Mouse (Mus musculus) myocyte (in vitro differentiated cells): ENCODE results near the gene Tmod2. TPM values are rescaled to one million over a fixed set of nuclear protein-coding genes. Genes with fewer than 3 reads are reported as not detected.
"Not testable (repeated sequence)": the region's sequence is repeated elsewhere in the genome, so short reads cannot be mapped to it uniquely, and the experiment has no call there.

Experiments used
- H3K27me3 ChIP-seq: one replicate; pipeline ENCODE4 v1.6.1; 2011; ENCODE audit not compliant: control insufficient read depth, insufficient read depth, insufficient read length
- H3K36me3 ChIP-seq: one replicate; pipeline ENCODE4 v1.6.1; 2011; ENCODE audit not compliant: control insufficient read depth, insufficient read depth
- H3K4me2 ChIP-seq: one replicate; pipeline ENCODE4 v1.6.1; 2011; ENCODE audit warnings: low read depth, control low read depth
- H3K4me3 ChIP-seq: one replicate; pipeline ENCODE4 v1.5.1; 2011; ENCODE audit warnings: mild to moderate bottlenecking, control low read depth, moderate library complexity
- H3K79me2 ChIP-seq: one replicate; pipeline ENCODE4 v1.6.1; 2011; ENCODE audit not compliant: control insufficient read depth, insufficient read depth
- H3ac ChIP-seq: one replicate; pipeline ENCODE4 v1.6.1; 2011; ENCODE audit not compliant: control insufficient read depth, insufficient read length
- CEBPB ChIP-seq: IDR thresholded peaks from 2 replicates; pipeline ENCODE4 v1.6.1; 2011; ENCODE audit warnings: mild to moderate bottlenecking, moderate library complexity; ENCODE audit not compliant: poor library complexity, insufficient read depth, severe bottlenecking
- E2F4 ChIP-seq: IDR thresholded peaks from one replicate; pipeline ENCODE4 v1.6.1; 2011; ENCODE audit warnings: mild to moderate bottlenecking, control low read depth, moderate library complexity; ENCODE audit not compliant: insufficient read depth
- MAX ChIP-seq: IDR thresholded peaks from one replicate; pipeline ENCODE4 v1.6.1; 2011; ENCODE audit warnings: low read depth, mild to moderate bottlenecking, control low read depth
- MYOD1 ChIP-seq, 3 experiments: IDR thresholded peaks; one replicate each; pipeline ENCODE4 v1.6.1; 2011; ENCODE audit warnings: control low read depth in 2 of 3, low read depth in 2 of 3, mild to moderate bottlenecking in 2 of 3, moderate library complexity in 1 of 3; ENCODE audit not compliant: insufficient read length in 2 of 3, control insufficient read depth in 1 of 3
- MYOG ChIP-seq, 3 experiments: IDR thresholded peaks; one replicate each; pipeline ENCODE4 v1.6.1; 2011; ENCODE audit warnings: control low read depth in 2 of 3, low read depth in 2 of 3, mild to moderate bottlenecking in 2 of 3; ENCODE audit not compliant: insufficient read length in 2 of 3, control insufficient read depth in 1 of 3, insufficient read depth in 1 of 3
- POLR2A ChIP-seq: IDR thresholded peaks from one replicate; pipeline ENCODE4 v1.6.1; 2011; ENCODE audit warnings: low read depth, mild to moderate bottlenecking, control low read depth, moderate library complexity; ENCODE audit not compliant: insufficient read length
- POLR2AphosphoS2 ChIP-seq: IDR thresholded peaks from one replicate; pipeline ENCODE4 v1.6.1; 2011; ENCODE audit warnings: low read depth, control low read depth; ENCODE audit not compliant: insufficient read length
- REST ChIP-seq: IDR thresholded peaks from one replicate; pipeline ENCODE4 v1.6.1; 2011; ENCODE audit warnings: mild to moderate bottlenecking, control low read depth, moderate library complexity; ENCODE audit not compliant: insufficient read depth, insufficient read length
- SRF ChIP-seq: IDR thresholded peaks from one replicate; pipeline ENCODE4 v1.6.1; 2011; ENCODE audit warnings: low read depth; ENCODE audit not compliant: control insufficient read depth, insufficient read length
- TCF12 ChIP-seq: IDR thresholded peaks from one replicate; pipeline ENCODE4 v1.6.1; 2011; ENCODE audit warnings: mild to moderate bottlenecking, control low read depth; ENCODE audit not compliant: poor library complexity, insufficient read depth, severe bottlenecking
- TCF3 ChIP-seq: IDR thresholded peaks from one replicate; pipeline ENCODE4 v1.6.1; 2011; ENCODE audit warnings: low read depth, control low read depth; ENCODE audit not compliant: insufficient read length
- USF1 ChIP-seq: IDR thresholded peaks from one replicate; pipeline ENCODE4 v1.6.1; 2011; ENCODE audit warnings: low read depth, mild to moderate bottlenecking, control low read depth, moderate library complexity
- polyA plus RNA-seq: library from polyadenylated mRNA; unstranded; fragments of >200 nt; fragmentation: generic; extraction: Trizol; gene quantifications from one replicate; pipeline ENCODE4 v1.2.1, GENCODE M21; 2012; ENCODE audit warnings: missing spikeins

Tmod2 gene
- polyA plus RNA-seq, 1 experiment = 0.06 TPM

DNA sequence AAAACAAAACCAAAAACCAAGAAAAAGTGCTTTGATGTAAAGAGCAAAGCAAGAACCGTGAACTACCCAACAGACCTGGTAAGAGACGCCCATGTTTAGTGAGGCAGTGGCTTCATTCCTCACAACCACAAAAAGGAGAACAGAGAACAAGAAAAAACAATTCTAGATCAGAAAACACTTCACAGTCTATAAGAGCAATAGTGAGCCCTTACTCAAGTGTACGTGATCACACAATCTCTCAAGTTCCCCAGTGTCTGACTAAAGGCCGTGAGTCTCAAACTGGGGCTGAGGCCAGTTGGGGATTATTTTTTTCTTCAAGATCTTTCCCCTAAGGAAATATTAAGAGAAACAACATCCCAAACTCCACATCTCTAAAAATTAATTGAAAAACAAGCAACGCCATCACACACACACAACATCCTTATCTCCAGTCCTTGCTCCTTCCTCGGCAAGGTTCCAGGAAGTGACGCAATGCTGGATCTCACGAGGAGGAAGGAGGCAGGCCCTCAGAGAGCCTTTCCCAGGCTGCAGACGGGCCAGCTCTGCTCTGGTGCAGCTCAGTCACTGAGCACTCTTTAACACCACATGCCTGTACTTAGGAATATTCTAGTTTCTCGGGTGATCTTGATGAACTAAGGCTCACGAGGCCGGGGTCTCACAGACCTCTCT lies 64.1 kb downstream of the Tmod2 start:
- Histone ChIP-seq H3K4me2 (no peak overlapping the region), H3K79me2 (peaks cover 69% of the 10 kb centered on the region), H3K27me3 (no peaks in the 10 kb centered on the region), H3K36me3 (no peaks in the 10 kb centered on the region), H3ac (no peak overlapping the region), H3K4me3 (no peak overlapping the region)
- peak; percentile 85 for TF ChIP-seq CEBPB
- TF ChIP-seq POLR2A = no peak

DNA sequence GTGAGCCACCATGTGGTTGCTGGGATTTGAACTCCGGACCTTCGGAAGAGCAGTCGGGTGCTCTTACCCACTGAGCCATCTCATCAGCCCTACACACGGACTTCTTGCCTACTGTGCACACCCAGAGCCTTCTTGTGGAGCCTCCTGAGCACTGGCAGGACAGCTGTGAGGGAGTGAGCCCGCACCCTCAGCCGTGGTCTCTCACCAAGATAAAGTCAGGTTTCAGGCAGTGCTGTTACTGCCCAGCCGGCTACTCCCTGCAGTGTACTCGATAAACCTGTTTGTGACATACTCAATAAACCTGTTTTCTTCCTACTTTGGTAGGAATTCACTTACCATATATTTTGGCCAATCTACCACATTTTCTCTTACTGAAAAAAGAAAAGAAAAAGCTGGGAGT lies 65.6 kb downstream of the Tmod2 start:
- H3ac ChIP-seq = no peak overlapping the region
- H3K4me2 ChIP-seq = no peak overlapping the region
- peaks cover 57% of the 10 kb centered on the region for H3K79me2 ChIP-seq
- TF ChIP-seq MYOG (IDR thresholded peaks at IDR 0.05; ENCODE audit: control insufficient read depth in 1 of 3, insufficient read depth in 1 of 3, insufficient read length in 2 of 3, low read depth in 2 of 3) = peak in 1 of 3 experiments; percentile 39
- no peak for TF ChIP-seq CEBPB
- H3K27me3 ChIP-seq = no peaks in the 10 kb centered on the region
- no peaks in the 10 kb centered on the region for H3K36me3 ChIP-seq
- no peak overlapping the region for H3K4me3 ChIP-seq

DNA sequence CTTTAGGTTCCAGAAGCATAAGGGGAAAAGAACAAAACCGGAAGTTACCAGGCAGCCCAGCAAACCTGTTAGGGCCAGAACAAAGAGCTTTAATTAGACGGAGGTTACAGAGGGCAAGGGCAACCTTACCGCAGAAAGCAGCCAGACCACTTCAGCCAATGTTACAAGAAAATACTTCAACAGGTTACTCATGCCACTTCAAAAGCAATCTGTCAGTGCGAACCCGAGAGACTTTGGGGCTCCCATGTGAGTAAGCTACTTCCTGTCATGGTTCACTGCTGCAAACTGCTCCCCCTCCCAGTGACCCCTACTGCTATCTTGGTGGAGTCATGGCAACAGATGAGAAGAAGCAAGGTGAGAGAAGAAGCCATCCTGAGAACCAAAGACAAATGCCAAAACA lies 69.6 kb downstream of the Tmod2 start:
- no peaks in the 10 kb centered on the region for H3K36me3 ChIP-seq
- H3K4me2 ChIP-seq = peak overlapping the region; percentile 68
- no peaks in the 10 kb centered on the region for H3K27me3 ChIP-seq
- H3K79me2 ChIP-seq = peaks cover 34% of the 10 kb centered on the region
- TF ChIP-seq CEBPB = no peak
- TF ChIP-seq USF1 = no peak
- TF ChIP-seq POLR2A = no peak
- no peak for TF ChIP-seq MYOD1 (IDR thresholded peaks at IDR 0.05; ENCODE audit: control insufficient read depth in 1 of 3, insufficient read length in 2 of 3, low read depth in 2 of 3)
- no peak for TF ChIP-seq TCF3
- TF ChIP-seq MYOG (IDR thresholded peaks at IDR 0.05; ENCODE audit: control insufficient read depth in 1 of 3, insufficient read depth in 1 of 3, insufficient read length in 2 of 3, low read depth in 2 of 3) = no peak
- TF ChIP-seq POLR2AphosphoS2 = no peak
- TF ChIP-seq TCF12 = no peak
- TF ChIP-seq E2F4 = no peak
- TF ChIP-seq REST = no peak
- TF ChIP-seq SRF = no peak
- TF ChIP-seq MAX = no peak
- H3ac ChIP-seq = no peak overlapping the region
- no peak overlapping the region for H3K4me3 ChIP-seq

DNA sequence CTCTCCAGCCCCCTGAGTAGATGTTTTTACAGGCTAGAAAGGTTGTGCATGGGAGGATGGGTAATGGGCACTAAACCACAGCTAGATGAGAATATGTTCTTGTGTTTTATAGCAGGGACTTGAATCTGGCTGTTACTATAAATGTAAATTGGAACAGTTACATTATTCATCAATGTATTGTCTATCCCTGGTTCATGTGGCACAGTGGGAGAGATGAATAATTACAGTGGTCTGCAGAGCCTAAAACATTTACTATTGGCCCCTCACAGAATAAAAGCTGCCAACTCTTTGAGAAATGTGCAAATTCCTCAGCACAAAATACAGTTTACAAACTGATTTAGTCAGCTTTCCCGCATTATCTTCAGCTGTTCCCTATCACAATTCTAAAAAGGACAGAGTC lies 74.7 kb downstream of the Tmod2 start:
- Histone ChIP-seq H3K79me2 (peaks cover 21% of the 10 kb centered on the region), H3K27me3 (no peaks in the 10 kb centered on the region)

DNA sequence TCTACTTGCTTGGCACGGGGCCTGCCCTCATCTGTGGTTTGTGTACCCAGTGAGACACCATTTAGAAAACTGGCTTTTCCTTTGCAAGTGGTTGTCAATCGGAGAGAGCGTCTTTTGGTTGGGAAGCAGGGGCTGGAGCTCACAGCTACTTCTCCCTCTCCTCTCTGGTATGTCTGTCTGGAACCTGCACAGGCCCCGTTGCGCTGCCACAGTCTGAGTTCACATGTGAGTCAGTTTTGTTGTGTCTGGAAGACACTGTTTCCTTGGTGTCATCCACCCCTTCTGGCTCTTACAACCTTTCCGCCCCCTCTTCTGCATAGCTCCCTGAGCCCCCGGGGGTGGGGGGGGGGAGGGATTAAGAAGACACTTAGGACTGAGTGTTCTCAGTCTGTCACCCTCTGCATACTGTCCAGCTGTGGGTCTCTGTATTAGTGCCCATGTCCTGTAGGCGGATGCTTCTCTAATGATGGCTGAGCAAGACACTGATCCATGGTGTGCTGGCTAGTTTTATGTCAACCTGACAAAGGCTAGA lies 76.6 kb downstream of the Tmod2 start:
- H3K79me2 ChIP-seq = peaks cover 14% of the 10 kb centered on the region

More for the DNA sequence above, 74.7 kb downstream of the Tmod2 start:
- Histone ChIP-seq H3K4me3 (no peak overlapping the region), H3ac (no peak overlapping the region), H3K4me2 (no peak overlapping the region), H3K36me3 (no peaks in the 10 kb centered on the region)
- TF ChIP-seq MYOD1 (IDR thresholded peaks at IDR 0.05; ENCODE audit: control insufficient read depth in 1 of 3, insufficient read length in 2 of 3, low read depth in 2 of 3) = no peak
- no peak for TF ChIP-seq TCF3
- TF ChIP-seq REST = no peak

DNA sequence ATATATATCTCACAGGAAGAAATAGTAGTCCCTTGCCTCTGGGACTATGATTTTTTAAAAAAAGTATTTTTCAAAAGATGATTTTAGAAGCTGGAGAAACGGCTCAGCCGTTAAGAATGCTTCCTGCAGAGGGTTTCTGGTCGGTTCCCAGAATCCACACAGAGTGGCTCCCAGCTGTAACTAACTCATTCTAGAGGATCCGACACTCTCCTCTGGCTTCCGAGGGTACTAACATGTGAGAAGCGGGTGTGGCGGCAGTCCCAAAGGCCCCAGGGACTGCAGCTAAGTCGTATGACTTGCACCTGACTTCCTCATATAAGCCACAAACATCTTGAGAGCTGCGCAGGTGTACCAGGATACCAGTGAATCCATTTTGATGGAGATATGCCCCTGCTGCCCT lies 78.1 kb downstream of the Tmod2 start:
- not testable (repeated sequence) for H3K4me3 ChIP-seq, H3K79me2 ChIP-seq, H3K4me2 ChIP-seq, H3K36me3 ChIP-seq, H3K27me3 ChIP-seq, H3ac ChIP-seq

More for the DNA sequence above, 76.6 kb downstream of the Tmod2 start:
- no peak overlapping the region for H3ac ChIP-seq
- H3K4me3 ChIP-seq = no peak overlapping the region
- no peak for TF ChIP-seq TCF3
- TF ChIP-seq TCF12 = no peak
- TF ChIP-seq POLR2AphosphoS2 = no peak
- no peak for TF ChIP-seq CEBPB
- no peak for TF ChIP-seq E2F4
- peak overlapping the region; percentile 41 for H3K4me2 ChIP-seq
- H3K27me3 ChIP-seq = no peaks in the 10 kb centered on the region
- peaks cover 6% of the 10 kb centered on the region for H3K36me3 ChIP-seq
